Mouse (Mus musculus) G1E (cell line): ENCODE data around the gene Gm49383.

Source experiments
- CTCF ChIP-seq: IDR thresholded peaks from 2 replicates; pipeline ENCODE4 v1.5.1; 2012; ENCODE audit warnings: low read depth, low read length, inconsistent platforms, mixed read lengths
- POLR2AphosphoS5 ChIP-seq: IDR thresholded peaks from 2 replicates; pipeline ENCODE4 v1.6.1; 2012; ENCODE audit warnings: low read depth, low read length, inconsistent platforms; ENCODE audit not compliant: insufficient replicate concordance
- TAL1 ChIP-seq: conservative IDR thresholded peaks from 2 replicates; pipeline ENCODE4 v1.6.1; 2012; ENCODE audit warnings: low read depth, low read length, inconsistent platforms, mixed read lengths

DNA sequence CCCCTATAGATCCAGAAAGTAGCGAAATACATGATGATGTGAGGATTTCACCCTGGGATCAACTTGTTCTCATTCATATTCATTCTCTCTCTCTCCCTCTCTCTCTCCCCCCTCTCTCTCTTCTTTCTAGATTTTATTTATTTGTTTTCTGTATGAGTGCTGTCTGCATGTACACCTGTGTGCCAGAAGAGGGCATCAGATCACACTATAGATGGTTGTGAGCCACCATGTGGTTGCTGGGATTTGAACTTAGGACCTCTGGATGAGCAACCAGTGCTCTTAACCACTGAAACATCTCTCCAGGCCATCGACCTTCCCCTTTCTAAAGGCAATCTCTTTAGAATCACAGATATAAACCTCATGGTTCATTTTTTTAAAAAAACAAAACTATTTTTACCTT, 11.6 kb upstream of the Gm49383 start:
- TF ChIP-seq CTCF (no peak), TAL1 (no peak), POLR2AphosphoS5 (no peak)
